Mouse (Mus musculus): Measurements from ENCODE around the gene Prkn. TPM values are rescaled to one million over a fixed set of nuclear protein-coding genes. Genes with fewer than 3 reads are reported as not detected.

Gene Prkn
- polyA plus RNA-seq, 1 experiment from 2014 or later = 1.00 TPM

GRCm38 (mm10) chr17:11996311-11996710 lies 1156.1 kb downstream of the Prkn start:
- WGBS (ENCODE audit: insufficient replicate concordance) = 31% methylated on average over 9 of the region's 9 CpGs
- peak; percentile 65 for ATAC-seq

GRCm38 (mm10) chr17:12000285-12000684 lies 1160.1 kb downstream of the Prkn start:
- DNase-seq = no peak
- Histone ChIP-seq H3K27ac (ENCODE audit: low read depth) (no peak overlapping the region), H3K4me2 (ENCODE audit: low read depth, low read length) (no peak overlapping the region), H3K36me3 (replicated peaks; ENCODE audit: insufficient read depth, low read length) (no peaks in the 10 kb centered on the region), H3K4me1 (ENCODE audit: insufficient read depth) (no peaks in the 10 kb centered on the region), H3K9me3 (ENCODE audit: low read length) (no peaks in the 10 kb centered on the region), H3K9ac (replicated peaks) (no peak overlapping the region), H3K4me3 (ENCODE audit: low read depth, low read length) (no peak overlapping the region), H3K27me3 (ENCODE audit: insufficient read depth, low read length) (no peaks in the 10 kb centered on the region)
- WGBS (ENCODE audit: insufficient replicate concordance) = 77% methylated on average over 9 of the region's 9 CpGs
- ATAC-seq = no peak
- TF ChIP-seq CTCF (IDR thresholded peaks at IDR 0.05; ENCODE audit: low read depth) (no peak), EP300 (IDR thresholded peaks at IDR 0.05; ENCODE audit: low read depth) (no peak)

More at GRCm38 (mm10) chr17:11996311-11996710, 1156.1 kb downstream of the Prkn start:
- TF ChIP-seq EP300 (IDR thresholded peaks at IDR 0.05; ENCODE audit: low read depth) = peak; percentile 94
- no peak for TF ChIP-seq CTCF (IDR thresholded peaks at IDR 0.05; ENCODE audit: low read depth)
- no peaks in the 10 kb centered on the region for H3K9me3 ChIP-seq (ENCODE audit: low read length)
- H3K9ac ChIP-seq (replicated peaks) = no peak overlapping the region
- no peaks in the 10 kb centered on the region for H3K36me3 ChIP-seq (replicated peaks; ENCODE audit: insufficient read depth, low read length)
- no peak for DNase-seq
- no peak overlapping the region for H3K4me2 ChIP-seq (ENCODE audit: low read depth, low read length)
- H3K4me1 ChIP-seq (ENCODE audit: insufficient read depth) = no peaks in the 10 kb centered on the region
- H3K4me3 ChIP-seq (ENCODE audit: low read depth, low read length) = no peak overlapping the region
- no peak overlapping the region for H3K27ac ChIP-seq (ENCODE audit: low read depth)
- no peaks in the 10 kb centered on the region for H3K27me3 ChIP-seq (ENCODE audit: insufficient read depth, low read length)

DNA sequence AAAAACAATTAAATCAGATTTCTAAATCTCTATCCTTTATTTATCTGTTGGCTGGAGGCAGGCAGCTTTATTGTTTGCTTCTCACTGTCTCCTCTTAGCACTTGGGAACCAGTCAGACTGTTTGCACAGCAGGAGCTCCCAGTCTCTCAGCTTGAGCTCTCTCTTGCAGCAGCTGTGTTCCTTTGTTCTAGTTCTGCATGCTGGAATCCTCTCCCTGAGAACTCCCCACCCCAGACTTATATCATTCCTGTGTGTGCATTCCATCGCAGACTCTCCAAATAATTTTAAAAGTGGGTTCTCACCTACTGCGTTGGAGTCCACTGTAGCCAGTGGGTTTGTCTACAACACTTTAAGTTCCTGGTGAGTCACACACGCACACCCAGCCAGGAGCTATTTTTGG lies 1181.1 kb downstream of the Prkn start:
- 50% methylated on average over 3 of the region's 3 CpGs for WGBS (ENCODE audit: insufficient replicate concordance)
- Histone ChIP-seq H3K9ac (replicated peaks) (no peak overlapping the region), H3K27ac (ENCODE audit: low read depth) (no peak overlapping the region), H3K4me3 (ENCODE audit: low read depth, low read length) (no peak overlapping the region), H3K27me3 (ENCODE audit: insufficient read depth, low read length) (no peaks in the 10 kb centered on the region), H3K9me3 (ENCODE audit: low read length) (no peaks in the 10 kb centered on the region), H3K4me1 (ENCODE audit: insufficient read depth) (no peaks in the 10 kb centered on the region), H3K4me2 (ENCODE audit: low read depth, low read length) (no peak overlapping the region), H3K36me3 (replicated peaks; ENCODE audit: insufficient read depth, low read length) (no peaks in the 10 kb centered on the region)
- DNase-seq (no peak), ATAC-seq (no peak)
- TF ChIP-seq EP300 (IDR thresholded peaks at IDR 0.05; ENCODE audit: low read depth) = no peak

- no peak overlapping the region for H3K4me3 ChIP-seq (ENCODE audit: low read depth, low read length)
- H3K36me3 ChIP-seq (replicated peaks; ENCODE audit: insufficient read depth, low read length) = no peaks in the 10 kb centered on the region
- H3K27ac ChIP-seq (ENCODE audit: low read depth) = no peak overlapping the region
- no peaks in the 10 kb centered on the region for H3K9me3 ChIP-seq (ENCODE audit: low read length)
- TF ChIP-seq CTCF (IDR thresholded peaks at IDR 0.05; ENCODE audit: low read depth) (no peak), EP300 (IDR thresholded peaks at IDR 0.05; ENCODE audit: low read depth) (no peak)
- H3K9ac ChIP-seq (replicated peaks) = no peak overlapping the region
- no peaks in the 10 kb centered on the region for H3K27me3 ChIP-seq (ENCODE audit: insufficient read depth, low read length)
- no peak for DNase-seq
- WGBS (ENCODE audit: insufficient replicate concordance) = 40% methylated on average over 5 of the region's 5 CpGs
- H3K4me1 ChIP-seq (ENCODE audit: insufficient read depth) = 0 out of 2 replicates have a peak, but pooled peaks cover 7% of the 10 kb centered on the region
- no peak overlapping the region for H3K4me2 ChIP-seq (ENCODE audit: low read depth, low read length)
- no peak for ATAC-seq
Measured at GRCm38 (mm10) chr17:12029362-12029761, 1189.2 kb downstream of the Prkn start.

GRCm38 (mm10) chr17:12029921-12030461 lies 1189.8 kb downstream of the Prkn start:
- Histone ChIP-seq H3K27me3 (ENCODE audit: insufficient read depth, low read length) (no peaks in the 10 kb centered on the region), H3K9me3 (ENCODE audit: low read length) (no peaks in the 10 kb centered on the region), H3K36me3 (replicated peaks; ENCODE audit: insufficient read depth, low read length) (no peaks in the 10 kb centered on the region), H3K4me1 (ENCODE audit: insufficient read depth) (0 out of 2 replicates have a peak, but pooled peaks cover 7% of the 10 kb centered on the region), H3K4me2 (ENCODE audit: low read depth, low read length) (no peak overlapping the region), H3K27ac (ENCODE audit: low read depth) (no peak overlapping the region), H3K9ac (replicated peaks) (no peak overlapping the region), H3K4me3 (ENCODE audit: low read depth, low read length) (no peak overlapping the region)
- ATAC-seq (no peak), DNase-seq (no peak)
- 45% methylated on average over 14 of the region's 14 CpGs for WGBS (ENCODE audit: insufficient replicate concordance)
- TF ChIP-seq CTCF (IDR thresholded peaks at IDR 0.05; ENCODE audit: low read depth) = no peak
- no peak for TF ChIP-seq EP300 (IDR thresholded peaks at IDR 0.05; ENCODE audit: low read depth)

GRCm38 (mm10) chr17:12030556-12031160 lies 1190.5 kb downstream of the Prkn start:
- ATAC-seq = no peak
- 21% methylated on average over 11 of the region's 11 CpGs for whole genome bisulfite sequencing (ENCODE audit: insufficient replicate concordance)
- Histone ChIP-seq H3K36me3 (replicated peaks; ENCODE audit: insufficient read depth, low read length) (no peaks in the 10 kb centered on the region), H3K4me3 (ENCODE audit: low read depth, low read length) (no peak overlapping the region), H3K4me1 (ENCODE audit: insufficient read depth) (0 out of 2 replicates have a peak, but pooled peaks cover 7% of the 10 kb centered on the region), H3K27ac (ENCODE audit: low read depth) (no peak overlapping the region), H3K9me3 (ENCODE audit: low read length) (no peaks in the 10 kb centered on the region), H3K9ac (replicated peaks) (no peak overlapping the region), H3K27me3 (ENCODE audit: insufficient read depth, low read length) (no peaks in the 10 kb centered on the region), H3K4me2 (ENCODE audit: low read depth, low read length) (peak overlapping the region; percentile 44; the same call in 1 of the 2 replicates)
- no peak for TF ChIP-seq EP300 (IDR thresholded peaks at IDR 0.05; ENCODE audit: low read depth)
- no peak for TF ChIP-seq CTCF (IDR thresholded peaks at IDR 0.05; ENCODE audit: low read depth)
- DNase-seq = no peak
